Mouse (Mus musculus): ENCODE data around the gene C330021F23Rik. TPM values are rescaled to one million over a fixed set of nuclear protein-coding genes. Genes with fewer than 3 reads are reported as not detected.

The C330021F23Rik gene
- polyA plus RNA-seq, 2 experiments: 0.36 to 0.41 TPM

DNA sequence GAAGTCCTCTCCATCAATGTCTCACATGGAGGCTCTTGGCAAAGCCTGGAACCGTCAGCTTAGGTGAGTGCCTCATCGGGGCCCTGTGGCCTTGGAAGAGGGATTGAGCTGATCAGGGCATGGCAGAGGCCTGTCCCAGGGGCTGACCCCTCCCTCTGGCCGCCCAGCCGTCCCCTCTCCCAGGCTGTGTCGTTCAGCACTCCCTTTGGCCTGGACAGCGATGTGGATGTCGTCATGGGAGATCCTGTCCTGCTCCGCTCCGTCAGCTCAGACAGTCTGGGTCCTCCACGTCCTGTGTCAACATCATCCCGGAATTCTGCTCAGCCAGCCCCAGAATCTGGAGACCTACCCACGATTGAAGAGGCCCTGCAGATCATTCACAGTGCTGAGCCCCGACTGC, 35.6 kb downstream of the C330021F23Rik start:
- no peak for TF ChIP-seq POLR2A (IDR thresholded peaks at IDR 0.05; ENCODE audit: borderline replicate concordance, extremely low read depth, insufficient read depth, insufficient read length)
- Histone ChIP-seq H3K4me1 (ENCODE audit: control insufficient read depth, insufficient read depth, low read length) (no peaks in the 10 kb centered on the region), H3K27ac (replicated peaks; ENCODE audit: low read depth, low read length) (no peak overlapping the region), H3K4me3 (replicated peaks; ENCODE audit: low read length) (no peak overlapping the region), H3K27me3 (ENCODE audit: control insufficient read depth, insufficient read depth, low read length) (no peaks in the 10 kb centered on the region), H3K9ac (ENCODE audit: low read depth, low read length, severe bottlenecking) (no peak overlapping the region), H3K36me3 (ENCODE audit: control insufficient read depth, insufficient read depth, low read length) (peaks cover 45% of the 10 kb centered on the region), H3K9me3 (ENCODE audit: control insufficient read depth, low read length) (no peaks in the 10 kb centered on the region), H3K4me2 (replicated peaks; ENCODE audit: low read depth, low read length, severe bottlenecking) (no peak overlapping the region)
- 76% methylated on average over 13 of the region's 13 CpGs for WGBS
- no peak for DNase-seq (ENCODE audit: low spot score)
- ATAC-seq (ENCODE audit: low FRiP score, low read depth): no peak

DNA sequence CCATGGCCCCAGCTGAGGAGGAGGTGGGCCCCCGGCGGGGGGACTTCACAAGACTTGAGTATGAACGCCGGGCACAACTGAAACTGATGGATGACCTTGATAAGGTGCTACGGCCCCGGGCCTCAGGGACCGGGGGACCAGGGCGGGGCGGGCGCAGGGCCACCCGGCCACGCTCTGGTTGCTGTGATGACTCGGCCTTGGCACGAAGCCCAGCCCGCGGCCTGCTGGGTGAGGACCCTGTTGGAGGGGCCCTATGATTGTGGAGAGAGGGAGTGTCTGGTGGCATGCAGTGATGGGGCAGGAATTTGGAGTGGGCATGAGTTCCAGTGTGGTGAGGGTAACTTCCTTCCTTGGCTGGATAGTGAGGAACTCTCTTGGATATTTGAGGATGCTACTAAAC, 38.8 kb downstream of the C330021F23Rik start:
- Histone ChIP-seq H3K9me3 (ENCODE audit: control insufficient read depth, low read length) (no peaks in the 10 kb centered on the region), H3K4me3 (replicated peaks; ENCODE audit: low read length) (no peak overlapping the region), H3K27ac (replicated peaks; ENCODE audit: low read depth, low read length) (no peak overlapping the region), H3K27me3 (ENCODE audit: control insufficient read depth, insufficient read depth, low read length) (no peaks in the 10 kb centered on the region), H3K4me1 (ENCODE audit: control insufficient read depth, insufficient read depth, low read length) (no peaks in the 10 kb centered on the region), H3K9ac (ENCODE audit: low read depth, low read length, severe bottlenecking) (no peak overlapping the region), H3K4me2 (replicated peaks; ENCODE audit: low read depth, low read length, severe bottlenecking) (no peak overlapping the region), H3K36me3 (ENCODE audit: control insufficient read depth, insufficient read depth, low read length) (peaks cover 71% of the 10 kb centered on the region)
- no peak for DNase-seq (ENCODE audit: low spot score)
- ATAC-seq (ENCODE audit: low FRiP score, low read depth): no peak
- WGBS: 88% methylated on average over 16 of the region's 16 CpGs
- TF ChIP-seq POLR2A (IDR thresholded peaks at IDR 0.05; ENCODE audit: borderline replicate concordance, extremely low read depth, insufficient read depth, insufficient read length): no peak

GRCm38 (mm10) chr8:3607822-3608221, 40.0 kb downstream of the C330021F23Rik start:
- 84% methylated on average over 7 of the region's 7 CpGs for WGBS
- Histone ChIP-seq H3K4me3 (replicated peaks; ENCODE audit: low read length) (no peak overlapping the region), H3K9ac (ENCODE audit: low read depth, low read length, severe bottlenecking) (no peak overlapping the region), H3K4me2 (replicated peaks; ENCODE audit: low read depth, low read length, severe bottlenecking) (no peak overlapping the region), H3K27ac (replicated peaks; ENCODE audit: low read depth, low read length) (no peak overlapping the region), H3K9me3 (ENCODE audit: control insufficient read depth, low read length) (no peaks in the 10 kb centered on the region), H3K4me1 (ENCODE audit: control insufficient read depth, insufficient read depth, low read length) (no peaks in the 10 kb centered on the region), H3K27me3 (ENCODE audit: control insufficient read depth, insufficient read depth, low read length) (no peaks in the 10 kb centered on the region), H3K36me3 (ENCODE audit: control insufficient read depth, insufficient read depth, low read length) (peaks cover 82% of the 10 kb centered on the region)
- no peak for TF ChIP-seq POLR2A (IDR thresholded peaks at IDR 0.05; ENCODE audit: borderline replicate concordance, extremely low read depth, insufficient read depth, insufficient read length)
- DNase-seq (ENCODE audit: low spot score): no peak
- ATAC-seq (ENCODE audit: low FRiP score, low read depth): no peak

- no peak overlapping the region for H3K4me2 ChIP-seq (replicated peaks; ENCODE audit: low read depth, low read length, severe bottlenecking)
- H3K4me1 ChIP-seq (ENCODE audit: control insufficient read depth, insufficient read depth, low read length): no peaks in the 10 kb centered on the region
- no peak for TF ChIP-seq POLR2A (IDR thresholded peaks at IDR 0.05; ENCODE audit: borderline replicate concordance, extremely low read depth, insufficient read depth, insufficient read length)
- no peak overlapping the region; the same call in 1 of the 2 replicates for H3K27ac ChIP-seq (replicated peaks; ENCODE audit: low read depth, low read length)
- no peak for DNase-seq (ENCODE audit: low spot score)
- H3K4me3 ChIP-seq (replicated peaks; ENCODE audit: low read length): no peak overlapping the region
- peaks cover 86% of the 10 kb centered on the region for H3K36me3 ChIP-seq (ENCODE audit: control insufficient read depth, insufficient read depth, low read length)
- H3K27me3 ChIP-seq (ENCODE audit: control insufficient read depth, insufficient read depth, low read length): no peaks in the 10 kb centered on the region
- H3K9ac ChIP-seq (ENCODE audit: low read depth, low read length, severe bottlenecking): no peak overlapping the region
- no peaks in the 10 kb centered on the region for H3K9me3 ChIP-seq (ENCODE audit: control insufficient read depth, low read length)
- no peak for ATAC-seq (ENCODE audit: low FRiP score, low read depth)
- 81% methylated on average over 12 of the region's 12 CpGs for WGBS
These were observed 41.4 kb downstream of the C330021F23Rik start for GRCm38 (mm10) chr8:3609046-3609815.

GRCm38 (mm10) chr8:3609816-3610150, 42.0 kb downstream of the C330021F23Rik start:
- WGBS: 70% methylated on average over 6 of the region's 6 CpGs
- H3K27me3 ChIP-seq (ENCODE audit: control insufficient read depth, insufficient read depth, low read length): no peaks in the 10 kb centered on the region
- no peak overlapping the region for H3K27ac ChIP-seq (replicated peaks; ENCODE audit: low read depth, low read length)
- no peak overlapping the region for H3K9ac ChIP-seq (ENCODE audit: low read depth, low read length, severe bottlenecking)
- H3K4me1 ChIP-seq (ENCODE audit: control insufficient read depth, insufficient read depth, low read length): no peaks in the 10 kb centered on the region
- ATAC-seq (ENCODE audit: low FRiP score, low read depth): no peak
- H3K4me2 ChIP-seq (replicated peaks; ENCODE audit: low read depth, low read length, severe bottlenecking): no peak overlapping the region
- H3K36me3 ChIP-seq (ENCODE audit: control insufficient read depth, insufficient read depth, low read length): peaks cover 86% of the 10 kb centered on the region
- no peak overlapping the region for H3K4me3 ChIP-seq (replicated peaks; ENCODE audit: low read length)
- DNase-seq (ENCODE audit: low spot score): no peak
- no peak for TF ChIP-seq POLR2A (IDR thresholded peaks at IDR 0.05; ENCODE audit: borderline replicate concordance, extremely low read depth, insufficient read depth, insufficient read length)
- H3K9me3 ChIP-seq (ENCODE audit: control insufficient read depth, low read length): no peaks in the 10 kb centered on the region

Measured in limb, embryonic 14.5 days (tissue).